Mouse (Mus musculus) v-Abl transformed pro-B cells (cell line): ENCODE measurements at regions not wholly inside any gene's neighbourhood (a gene's known extent, or its start where the extent isn't known, plus 50 kb on each side); places are given as distances from the start of the nearest gene placed in this dataset.

ENCODE experiments used
- in situ Hi-C, 2 experiments: fragments of 400-800 bp; cut with MboI; formaldehyde crosslinking; loops; one replicate each; pipeline ENCODE4 v1.15.1; 2025; ENCODE audit not compliant: unreplicated experiment in 2 of 2

DNA sequence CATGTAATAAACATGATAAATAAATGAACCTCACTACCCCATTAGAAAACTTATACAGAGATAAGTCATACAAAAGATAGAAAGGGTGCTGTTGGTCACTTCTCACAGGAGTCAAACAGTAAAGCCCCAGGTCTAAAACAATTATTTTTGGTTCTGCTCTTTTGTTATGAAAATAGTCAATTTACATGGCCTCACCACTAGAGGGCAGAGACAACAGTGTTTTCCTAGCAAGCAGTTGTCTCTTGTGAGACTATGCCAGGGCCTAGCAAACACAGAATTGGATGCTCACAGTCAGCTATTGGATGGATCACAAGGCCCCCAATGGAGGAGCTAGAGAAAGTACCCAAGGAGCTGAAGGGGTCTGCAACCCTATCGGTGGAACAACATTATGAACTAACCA lies 96.3 kb upstream of the 4930550L24Rik start:
- in situ Hi-C loops = loop anchor here (10.0 to 25.0 kb wide), 3 partner anchors 342 to 1649 kb away; no protein-coding TSS in a partner anchor
